Mouse (Mus musculus): Measurements from ENCODE around the gene Spata5. TPM values are rescaled to one million over a fixed set of nuclear protein-coding genes. Genes with fewer than 3 reads are reported as not detected.
A peak's percentile ranks its signal among the peaks of the same experiment; 100 is the strongest.

The Spata5 gene
- total and polyA plus RNA-seq, 3 experiments: 2.1 to 13.9 (median 12.4) TPM

DNA sequence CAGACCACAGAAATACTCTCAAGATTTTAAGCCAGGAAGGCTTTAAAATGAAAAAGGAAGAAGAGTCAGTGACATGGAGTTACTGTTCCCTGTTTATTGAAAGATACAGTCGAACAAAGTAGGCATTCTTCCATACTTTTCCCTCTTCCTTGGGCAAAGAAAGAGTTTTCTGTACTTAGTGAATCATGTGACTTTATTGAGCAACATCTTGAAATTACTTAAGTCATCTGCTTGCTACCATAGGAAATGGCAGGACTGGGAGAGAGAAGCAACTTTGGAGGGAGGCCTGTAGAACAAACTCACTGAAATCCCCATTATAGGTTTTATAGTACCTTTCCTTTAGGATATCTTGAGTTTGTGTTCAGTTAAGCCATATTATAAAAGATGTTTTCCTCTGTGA lies 81.2 kb downstream of the Spata5 start:
- Histone ChIP-seq H3K4me1 (ENCODE audit: control insufficient read depth, insufficient read depth, low read length) (no peaks in the 10 kb centered on the region), H3K4me3 (no peak overlapping the region), H3K79me2 (replicated peaks; ENCODE audit: control insufficient read depth, insufficient read depth, low read length) (no peaks in the 10 kb centered on the region), H3K9ac (ENCODE audit: low read depth, low read length) (no peak overlapping the region), H3K36me3 (ENCODE audit: control insufficient read depth, insufficient read depth, low read length) (no peaks in the 10 kb centered on the region), H3K27ac (no peak overlapping the region), H3K27me3 (ENCODE audit: control insufficient read depth, insufficient read depth, low read length) (no peaks in the 10 kb centered on the region)
- WGBS: 49% methylated on average over 1 of the region's 1 CpGs
- TF ChIP-seq POLR2A (IDR thresholded peaks at IDR 0.05; ENCODE audit: insufficient read depth, low read depth, low read length) (no peak), EP300 (IDR thresholded peaks at IDR 0.05; ENCODE audit: insufficient read depth, low read depth, low read length) (no peak), CTCF (IDR thresholded peaks at IDR 0.05) (no peak)
- intact Hi-C loops (cut with DNase I): no loop called here
- DNase-seq: no peak

DNA sequence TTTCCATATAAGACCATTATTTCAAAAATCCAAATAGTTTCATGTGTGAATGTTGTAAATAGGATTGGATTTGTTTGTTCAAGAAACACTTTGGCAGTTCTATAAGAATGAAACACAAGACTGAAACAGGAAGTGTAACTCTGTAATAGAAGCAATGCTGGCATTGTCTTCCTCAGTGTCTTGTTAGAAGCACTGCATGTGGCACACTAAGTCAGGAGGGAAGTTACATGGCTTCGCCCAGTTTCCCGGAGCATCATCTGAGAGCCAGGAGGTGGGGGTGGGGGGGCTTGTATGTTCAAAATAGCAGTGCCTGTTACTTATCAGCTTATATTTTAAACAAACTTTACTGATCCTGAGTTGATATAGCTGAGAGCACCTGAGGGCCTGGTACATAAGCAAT lies 82.9 kb downstream of the Spata5 start:
- H3K4me3 ChIP-seq: no peak overlapping the region
- TF ChIP-seq EP300 (IDR thresholded peaks at IDR 0.05; ENCODE audit: insufficient read depth, low read depth, low read length) (no peak), POLR2A (IDR thresholded peaks at IDR 0.05; ENCODE audit: insufficient read depth, low read depth, low read length) (no peak)
- no peaks in the 10 kb centered on the region for H3K27me3 ChIP-seq (ENCODE audit: control insufficient read depth, insufficient read depth, low read length)
- H3K27ac ChIP-seq: no peak overlapping the region
- H3K4me1 ChIP-seq (ENCODE audit: control insufficient read depth, insufficient read depth, low read length): no peaks in the 10 kb centered on the region
- no peaks in the 10 kb centered on the region for H3K79me2 ChIP-seq (replicated peaks; ENCODE audit: control insufficient read depth, insufficient read depth, low read length)
- WGBS: 76% methylated on average over 2 of the region's 2 CpGs
- H3K9ac ChIP-seq (ENCODE audit: low read depth, low read length): no peak overlapping the region
- DNase-seq: no peak
- no peaks in the 10 kb centered on the region for H3K36me3 ChIP-seq (ENCODE audit: control insufficient read depth, insufficient read depth, low read length)
- intact Hi-C loops (cut with DNase I): no loop called here

- H3K36me3 ChIP-seq (ENCODE audit: control insufficient read depth, insufficient read depth, low read length): no peaks in the 10 kb centered on the region
- no peaks in the 10 kb centered on the region for H3K27me3 ChIP-seq (ENCODE audit: control insufficient read depth, insufficient read depth, low read length)
- intact Hi-C loops (cut with DNase I): no loop called here
- no peak for DNase-seq
- TF ChIP-seq POLR2A (IDR thresholded peaks at IDR 0.05; ENCODE audit: insufficient read depth, low read depth, low read length) (no peak), CTCF (IDR thresholded peaks at IDR 0.05) (no peak), EP300 (IDR thresholded peaks at IDR 0.05; ENCODE audit: insufficient read depth, low read depth, low read length) (no peak)
- H3K4me1 ChIP-seq (ENCODE audit: control insufficient read depth, insufficient read depth, low read length): no peaks in the 10 kb centered on the region
- H3K4me3 ChIP-seq: no peak overlapping the region
- no peak overlapping the region for H3K9ac ChIP-seq (ENCODE audit: low read depth, low read length)
- no peak overlapping the region for H3K27ac ChIP-seq
- H3K79me2 ChIP-seq (replicated peaks; ENCODE audit: control insufficient read depth, insufficient read depth, low read length): no peaks in the 10 kb centered on the region
Measured at GRCm38 (mm10) chr3:37503846-37504245, 84.2 kb downstream of the Spata5 start.

GRCm38 (mm10) chr3:37510055-37511032 lies 90.6 kb downstream of the Spata5 start:
- Histone ChIP-seq H3K79me2 (replicated peaks; ENCODE audit: control insufficient read depth, insufficient read depth, low read length) (no peaks in the 10 kb centered on the region), H3K4me1 (ENCODE audit: control insufficient read depth, insufficient read depth, low read length) (no peaks in the 10 kb centered on the region), H3K36me3 (ENCODE audit: control insufficient read depth, insufficient read depth, low read length) (no peaks in the 10 kb centered on the region), H3K9ac (ENCODE audit: low read depth, low read length) (no peak overlapping the region), H3K27me3 (ENCODE audit: control insufficient read depth, insufficient read depth, low read length) (no peaks in the 10 kb centered on the region), H3K27ac (no peak overlapping the region), H3K4me3 (no peak overlapping the region)
- 77% methylated on average over 7 of the region's 7 CpGs for WGBS
- TF ChIP-seq EP300 (IDR thresholded peaks at IDR 0.05; ENCODE audit: insufficient read depth, low read depth, low read length) (no peak), CTCF (IDR thresholded peaks at IDR 0.05) (no peak), POLR2A (IDR thresholded peaks at IDR 0.05; ENCODE audit: insufficient read depth, low read depth, low read length) (no peak)
- intact Hi-C loops (cut with DNase I): no loop called here
- no peak for DNase-seq

GRCm38 (mm10) chr3:37515485-37515884 lies 95.8 kb downstream of the Spata5 start:
- intact Hi-C loops (cut with DNase I): loop anchor here (5.0 kb wide), 2 partner anchors 87 to 122 kb away; partner anchors contain the start of gene Spry1
- H3K36me3 ChIP-seq (ENCODE audit: control insufficient read depth, insufficient read depth, low read length): no peaks in the 10 kb centered on the region; the same call in 1 of the 2 replicates
- peak; percentile 76 for TF ChIP-seq CTCF (IDR thresholded peaks at IDR 0.05)
- no peak for TF ChIP-seq POLR2A (IDR thresholded peaks at IDR 0.05; ENCODE audit: insufficient read depth, low read depth, low read length)
- no peaks in the 10 kb centered on the region for H3K79me2 ChIP-seq (replicated peaks; ENCODE audit: control insufficient read depth, insufficient read depth, low read length)
- 25% methylated on average over 2 of the region's 2 CpGs for WGBS
- H3K9ac ChIP-seq (ENCODE audit: low read depth, low read length): no peak overlapping the region
- DNase-seq: peak; percentile 28 to 59
- no peak overlapping the region for H3K27ac ChIP-seq
- no peaks in the 10 kb centered on the region for H3K4me1 ChIP-seq (ENCODE audit: control insufficient read depth, insufficient read depth, low read length)
- no peak overlapping the region for H3K4me3 ChIP-seq
- H3K27me3 ChIP-seq (ENCODE audit: control insufficient read depth, insufficient read depth, low read length): no peaks in the 10 kb centered on the region

DNA sequence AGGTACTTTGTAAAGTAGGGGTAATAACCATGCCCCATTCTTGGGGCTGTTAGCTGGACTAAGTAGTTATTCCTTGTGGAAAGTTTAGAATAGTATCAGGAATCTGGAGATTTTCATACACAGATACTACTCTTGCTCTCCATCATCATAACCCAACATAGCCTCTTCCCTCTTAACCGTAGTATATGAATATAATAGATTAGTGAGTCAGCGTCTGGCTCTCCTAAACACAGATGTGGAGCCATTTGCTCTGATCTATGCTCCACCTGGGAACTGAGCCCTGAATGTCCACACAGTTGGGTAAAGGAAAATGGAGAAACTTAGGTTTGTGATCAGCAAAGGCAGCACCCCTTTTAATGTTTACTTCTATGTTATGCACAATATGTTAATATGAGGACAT lies 96.7 kb downstream of the Spata5 start:
- no peak overlapping the region for H3K4me3 ChIP-seq
- DNase-seq: no peak
- H3K27ac ChIP-seq: no peak overlapping the region
- H3K4me1 ChIP-seq (ENCODE audit: control insufficient read depth, insufficient read depth, low read length): no peaks in the 10 kb centered on the region
- H3K27me3 ChIP-seq (ENCODE audit: control insufficient read depth, insufficient read depth, low read length): no peaks in the 10 kb centered on the region
- H3K79me2 ChIP-seq (replicated peaks; ENCODE audit: control insufficient read depth, insufficient read depth, low read length): no peaks in the 10 kb centered on the region
- peaks cover 2% of the 10 kb centered on the region; the same call in 1 of the 2 replicates for H3K36me3 ChIP-seq (ENCODE audit: control insufficient read depth, insufficient read depth, low read length)
- no peak overlapping the region for H3K9ac ChIP-seq (ENCODE audit: low read depth, low read length)
- TF ChIP-seq POLR2A (IDR thresholded peaks at IDR 0.05; ENCODE audit: insufficient read depth, low read depth, low read length): no peak
- TF ChIP-seq CTCF (IDR thresholded peaks at IDR 0.05): no peak
- no peak for TF ChIP-seq EP300 (IDR thresholded peaks at IDR 0.05; ENCODE audit: insufficient read depth, low read depth, low read length)
- WGBS: 91% methylated on average over 2 of the region's 2 CpGs
- intact Hi-C loops (cut with DNase I): loop anchor here (5.0 kb wide), 2 partner anchors 86 to 121 kb away; partner anchors contain the start of gene Spry1
